19 mouse cellular contexts compared by ENCODE assay signal in genomic region chr7:24442313-24442712, GRCm38 (mm10). TPM values are rescaled to one million over a fixed set of nuclear protein-coding genes. Genes with fewer than 3 reads are reported as not detected.
A peak's percentile ranks its signal among the peaks of the same experiment; 100 is the strongest.
DNase-seq lines count a peak whose midpoint lies in the region; ATAC-seq and TF ChIP-seq lines count a peak whose summit lies in the region.
"Had no signal": no experiment of that assay in that cellular context is flagged by ENCODE, and none has a peak within 500 bp of the region (broad histone marks: within the 10 kb centered on the region; RNA-seq: fewer than 3 reads in every experiment).

No protein-coding gene starts in this region.

- no peak for ATAC-seq in liver, embryonic 15.5 days (ENCODE audit: insufficient read depth)
- no peak for ATAC-seq in liver, embryonic 12.5 days
- no peak for ATAC-seq in frontal cortex, adult (ENCODE audit: low TSS enrichment)
- ATAC-seq: forebrain, embryonic 14.5 days; midbrain, embryonic 15.5 days had no signal

- H3K4me1 ChIP-seq in liver, embryonic 15.5 days (replicated peaks) = peaks cover 3% of the 10 kb centered on the region; the same call in 1 of the 2 replicates
- H3K4me1 ChIP-seq in liver, embryonic 12.5 days = no peaks in the 10 kb centered on the region
- peaks cover 22 to 48% of the 10 kb centered on the region in 2 experiments for H3K4me1 ChIP-seq in CH12.LX (ENCODE audit: control insufficient read depth in 1 of 2, insufficient read depth in 2 of 2)
- no peaks in the 10 kb centered on the region for H3K4me1 ChIP-seq in limb, embryonic 10.5 days
- H3K4me1 ChIP-seq: lung, embryonic 15.5 days; midbrain, embryonic 15.5 days; neural tube, embryonic 12.5 days had no signal

- H3K27ac ChIP-seq in liver, embryonic 15.5 days (replicated peaks) = peak overlapping the region; percentile 31; the same call in 1 of the 2 replicates
- no peak overlapping the region for H3K27ac ChIP-seq in liver, embryonic 12.5 days
- H3K27ac ChIP-seq in CH12.LX (ENCODE audit: insufficient read depth, low read depth) = no peak overlapping the region
- H3K27ac ChIP-seq in limb, embryonic 10.5 days = no peak overlapping the region
- H3K27ac ChIP-seq: hindbrain, embryonic 14.5 days; lung, embryonic 15.5 days; midbrain, embryonic 15.5 days; neural tube, embryonic 12.5 days had no signal

- no peak overlapping the region for H3K4me3 ChIP-seq in liver, embryonic 15.5 days (replicated peaks)
- H3K4me3 ChIP-seq in liver, embryonic 12.5 days = no peak overlapping the region
- H3K4me3 ChIP-seq in CH12.LX (replicated peaks in 1 of 3; ENCODE audit: low read depth in 2 of 3, low read length in 2 of 3, poor library complexity in 1 of 3) = no peak overlapping the region
- no peak overlapping the region for H3K4me3 ChIP-seq in limb, embryonic 10.5 days
- H3K4me3 ChIP-seq: lung, embryonic 15.5 days; midbrain, embryonic 15.5 days; neural tube, embryonic 12.5 days had no signal

- TF ChIP-seq CTCF in CH12.LX (conservative IDR thresholded peaks at IDR 0.05 in 1 of 2, IDR thresholded peaks at IDR 0.05 in 1 of 2; ENCODE audit: low read depth in 2 of 2, low read length in 2 of 2) = no peak

- dilution Hi-C loops in CH12.LX (cut with MboI; ENCODE audit: extremely low pct_ligation_motif_present, extremely low pct_unique_long_range_greater_than_20kb, low sequenced_read_pairs) = no loop called here

- no peaks in the 10 kb centered on the region for H3K27me3 ChIP-seq in liver, embryonic 15.5 days
- H3K27me3 ChIP-seq in liver, embryonic 12.5 days (replicated peaks) = no peaks in the 10 kb centered on the region
- peaks cover 16% of the 10 kb centered on the region for H3K27me3 ChIP-seq in CH12.LX (replicated peaks)
- H3K27me3 ChIP-seq in limb, embryonic 10.5 days (ENCODE audit: low read depth, poor library complexity, severe bottlenecking) = no peaks in the 10 kb centered on the region
- H3K27me3 ChIP-seq: lung, embryonic 15.5 days; midbrain, embryonic 15.5 days; neural tube, embryonic 12.5 days had no signal

- in situ Hi-C loops in CH12.LX (cut with MboI; ENCODE audit: low pct_ligation_motif_present, low pct_unique_long_range_greater_than_20kb, low sequenced_read_pairs) = no loop called here

- H3K36me3 ChIP-seq in liver, embryonic 15.5 days (replicated peaks) = no peaks in the 10 kb centered on the region
- H3K36me3 ChIP-seq in liver, embryonic 12.5 days = no peaks in the 10 kb centered on the region
- H3K36me3 ChIP-seq in CH12.LX (replicated peaks in 1 of 2; ENCODE audit: control insufficient read depth in 1 of 2, insufficient read depth in 1 of 2, low read length in 1 of 2) = no peaks in the 10 kb centered on the region
- H3K36me3 ChIP-seq in limb, embryonic 10.5 days = no peaks in the 10 kb centered on the region
- H3K36me3 ChIP-seq: lung, embryonic 15.5 days; midbrain, embryonic 15.5 days; neural tube, embryonic 12.5 days had no signal

- no peaks in the 10 kb centered on the region for H3K9me3 ChIP-seq in liver, embryonic 15.5 days (replicated peaks)
- no peaks in the 10 kb centered on the region for H3K9me3 ChIP-seq in liver, embryonic 12.5 days (replicated peaks)
- H3K9me3 ChIP-seq in CH12.LX (replicated peaks; ENCODE audit: low read length) = peaks cover 13% of the 10 kb centered on the region
- no peaks in the 10 kb centered on the region for H3K9me3 ChIP-seq in limb, embryonic 10.5 days (replicated peaks)
- H3K9me3 ChIP-seq: lung, embryonic 15.5 days; midbrain, embryonic 15.5 days had no signal

- WGBS in liver, embryonic 15.5 days (ENCODE audit: insufficient replicate concordance) = 47% methylated on average over 8 of the region's 8 CpGs
- 53% methylated on average over 8 of the region's 8 CpGs for WGBS in liver, embryonic 12.5 days (ENCODE audit: insufficient replicate concordance)
- WGBS in limb, embryonic 10.5 days = 81% methylated on average over 8 of the region's 8 CpGs

- H3K79me2 ChIP-seq in CH12.LX (replicated peaks; ENCODE audit: control insufficient read depth, extremely low read depth, insufficient read depth, poor library complexity, severe bottlenecking) = no peaks in the 10 kb centered on the region

- no peak for TF ChIP-seq POLR2A in CH12.LX (IDR thresholded peaks at IDR 0.05; ENCODE audit: low read depth, low read length)

- peak; percentile 77 for DNase-seq in CH12.LX (ENCODE audit: extremely low read depth)
- DNase-seq in lung, postnatal 36 days = peak; percentile 68
- peak; percentile 20 for DNase-seq in spleen, adult 12 weeks (ENCODE audit: low spot score)
- no peak for DNase-seq in thymus, postnatal 10 days (ENCODE audit: low spot score in 2 of 2)
- no peak for DNase-seq in limb, embryonic 10.5 days (ENCODE audit: low spot score)

- TF ChIP-seq EP300 in CH12.LX (IDR thresholded peaks at IDR 0.05; ENCODE audit: low read length) = peak; percentile 90

- no peak overlapping the region for H3K9ac ChIP-seq in liver, embryonic 15.5 days
- H3K9ac ChIP-seq in liver, embryonic 12.5 days = no peak overlapping the region
- no peak overlapping the region for H3K9ac ChIP-seq in CH12.LX (ENCODE audit: insufficient read depth, low read depth)
- H3K9ac ChIP-seq: hindbrain, embryonic 14.5 days; lung, embryonic 15.5 days; midbrain, embryonic 15.5 days; neural tube, embryonic 12.5 days had no signal

- TF ChIP-seq RAD21 in CH12.LX (IDR thresholded peaks at IDR 0.05; ENCODE audit: low read depth, low read length) = no peak; the same call in 1 of the 2 replicates

- no peak overlapping the region for H3K4me2 ChIP-seq in liver, embryonic 15.5 days
- no peak overlapping the region for H3K4me2 ChIP-seq in liver, embryonic 12.5 days
- H3K4me2 ChIP-seq in CH12.LX (ENCODE audit: insufficient read depth, low read depth, poor library complexity, severe bottlenecking) = peak overlapping the region; percentile 47
- H3K4me2 ChIP-seq: hindbrain, embryonic 14.5 days; lung, embryonic 15.5 days; midbrain, embryonic 15.5 days; neural tube, embryonic 12.5 days had no signal

TF ChIP-seq in CH12.LX, 34 proteins besides CTCF, POLR2A, EP300 and RAD21 (continues in another document):
- TF ChIP-seq TBP (conservative IDR thresholded peaks at IDR 0.05; ENCODE audit: low read depth, low read length) (0 out of 2 replicates have a peak, but pooled peaks have one; percentile 17), MAFK (IDR thresholded peaks at IDR 0.05; ENCODE audit: insufficient replicate concordance, low read length) (peak; percentile 62), ZMIZ1 (IDR thresholded peaks at IDR 0.05; ENCODE audit: low read depth, low read length) (no peak), MYC (IDR thresholded peaks at IDR 0.05; ENCODE audit: low read depth, low read length) (peak; percentile 67; the same call in 1 of the 2 replicates), CHD2 (IDR thresholded peaks at IDR 0.05; ENCODE audit: low read length) (no peak; the same call in 1 of the 2 replicates), SIN3A (IDR thresholded peaks at IDR 0.05; ENCODE audit: low read length) (no peak; the same call in 1 of the 2 replicates), ELF1 (IDR thresholded peaks at IDR 0.05; ENCODE audit: low read depth, low read length) (no peak), E2F4 (IDR thresholded peaks at IDR 0.05; ENCODE audit: insufficient replicate concordance, low read depth, low read length) (no peak), TCF12 (IDR thresholded peaks at IDR 0.05; ENCODE audit: low read depth, low read length) (peak; percentile 70; the same call in 1 of the 2 replicates), IRF4 (IDR thresholded peaks at IDR 0.05; ENCODE audit: low read depth, low read length) (peak; percentile 93), UBTF (IDR thresholded peaks at IDR 0.05; ENCODE audit: low read depth, low read length) (0 out of 2 replicates have a peak, but pooled peaks have one; percentile 27), KAT2A (IDR thresholded peaks at IDR 0.05; ENCODE audit: insufficient replicate concordance, low read length) (no peak), ETS1 (conservative IDR thresholded peaks at IDR 0.05; ENCODE audit: low read depth, low read length) (peak; percentile 84), SMC3 (IDR thresholded peaks at IDR 0.05; ENCODE audit: low read depth, low read length) (no peak), RCOR1 (conservative IDR thresholded peaks at IDR 0.05; ENCODE audit: low read depth, low read length) (no peak), BHLHE40 (IDR thresholded peaks at IDR 0.05; ENCODE audit: low read depth, low read length) (peak; percentile 91)

RNA-seq across cellular contexts. Expression of gene Irgc1, which starts 9.8 kb away (rescaled TPM):
- 0.18 TPM in 1 of 2 replicates, not detected in the other for polyA plus RNA-seq in liver, embryonic 15.5 days (2015; fragmentation: Nextera tagmentation; extraction: Ambion mirVana)
- not detected in 2 replicates for polyA plus RNA-seq in liver, embryonic 12.5 days (2016; fragmentation: Nextera tagmentation; extraction: Ambion mirVana)
- not detected in 2 replicates for total RNA-seq in CH12.LX (2012; rRNA removed)
- total RNA-seq in CH12.LX (2014; rRNA removed) = not detected in 2 replicates
- polyA plus RNA-seq in CH12.LX (2012; ENCODE audit: insufficient read length, low read depth) = not detected in 2 replicates
- polyA plus RNA-seq in limb, embryonic 10.5 days (2016; fragmentation: Nextera tagmentation; extraction: Ambion mirVana) = not detected in 2 replicates
- total RNA-seq: adrenal gland, adult 8-10 months; gastrocnemius, adult 8-10 months; heart, postnatal 10 days; layer of hippocampus, postnatal 36 days; MEL had no signal
- polyA plus RNA-seq: forebrain, embryonic 14.5 days; hindbrain, embryonic 14.5 days; kidney, embryonic 16.5 days; lung, embryonic 15.5 days; midbrain, embryonic 15.5 days; neural tube, embryonic 12.5 days had no signal

RNA-seq across cellular contexts. Expression of gene Plaur, which starts 20.0 kb away (rescaled TPM):
- polyA plus RNA-seq in liver, embryonic 15.5 days (2015; fragmentation: Nextera tagmentation; extraction: Ambion mirVana) = 5.8 and 6.5 TPM in 2 replicates
- 2.6 and 2.8 TPM in 2 replicates for polyA plus RNA-seq in liver, embryonic 12.5 days (2016; fragmentation: Nextera tagmentation; extraction: Ambion mirVana)
- total RNA-seq in CH12.LX (2012; rRNA removed) (0.13 and 0.29 TPM in 2 replicates), CH12.LX (2014; rRNA removed) (0.69 and 0.72 TPM in 2 replicates)
- 0.26 and 0.57 TPM in 2 replicates for polyA plus RNA-seq in CH12.LX (2012; ENCODE audit: insufficient read length, low read depth)
- 2.2 and 2.5 TPM in 2 replicates for polyA plus RNA-seq in limb, embryonic 10.5 days (2016; fragmentation: Nextera tagmentation; extraction: Ambion mirVana)

RNA-seq across cellular contexts. Expression of gene Cadm4, which starts 39.5 kb away (rescaled TPM):
- 0.20 and 0.25 TPM in 2 replicates for polyA plus RNA-seq in liver, embryonic 15.5 days (2015; fragmentation: Nextera tagmentation; extraction: Ambion mirVana)
- polyA plus RNA-seq in liver, embryonic 12.5 days (2016; fragmentation: Nextera tagmentation; extraction: Ambion mirVana) = 0.28 and 0.35 TPM in 2 replicates
- total RNA-seq in CH12.LX (2012; rRNA removed) (0.38 and 0.59 TPM in 2 replicates), CH12.LX (2014; rRNA removed) (0.16 and 0.34 TPM in 2 replicates)
- 0.36 and 0.56 TPM in 2 replicates for polyA plus RNA-seq in CH12.LX (2012; ENCODE audit: insufficient read length, low read depth)
- 2.9 and 4.5 TPM in 2 replicates for polyA plus RNA-seq in limb, embryonic 10.5 days (2016; fragmentation: Nextera tagmentation; extraction: Ambion mirVana)

RNA-seq across cellular contexts. Expression of gene Smg9, which starts 42.9 kb away (rescaled TPM):
- 14.8 and 15.9 TPM in 2 replicates for polyA plus RNA-seq in liver, embryonic 15.5 days (2015; fragmentation: Nextera tagmentation; extraction: Ambion mirVana)
- 22.9 and 23.5 TPM in 2 replicates for polyA plus RNA-seq in liver, embryonic 12.5 days (2016; fragmentation: Nextera tagmentation; extraction: Ambion mirVana)
- total RNA-seq in CH12.LX (2012; rRNA removed) (19.1 and 20.5 TPM in 2 replicates), CH12.LX (2014; rRNA removed) (16.9 and 19.9 TPM in 2 replicates)
- polyA plus RNA-seq in CH12.LX (2012; ENCODE audit: insufficient read length, low read depth) = 24.6 and 26.8 TPM in 2 replicates
- polyA plus RNA-seq in limb, embryonic 10.5 days (2016; fragmentation: Nextera tagmentation; extraction: Ambion mirVana) = 28.3 and 29.0 TPM in 2 replicates

Comparison
In these comparisons a context has a peak if more than half of its experiments do, and no peak if none do; other contexts are left out.
1. DNase-seq: peak in CH12.LX (single experiment), lung, postnatal 36 days (single experiment) and spleen, adult 12 weeks (single experiment); none in thymus, postnatal 10 days (0 of 2) and limb, embryonic 10.5 days (single experiment).